Mouse (Mus musculus): Measurements from ENCODE around the gene Stx18. TPM values are rescaled to one million over a fixed set of nuclear protein-coding genes. Genes with fewer than 3 reads are reported as not detected.

The Stx18 gene
- polyA plus RNA-seq, 1 experiment from 2014 or later: 71.4 TPM

GRCm38 (mm10) chr5:38062709-38063108, 24.2 kb downstream of the Stx18 start:
- WGBS: 17% methylated on average over 5 of the region's 5 CpGs
- no peaks in the 10 kb centered on the region for H3K27me3 ChIP-seq (ENCODE audit: control insufficient read depth, insufficient read depth, low read length)
- H3K27ac ChIP-seq (replicated peaks; ENCODE audit: low read depth, low read length): no peak overlapping the region
- H3K9me3 ChIP-seq (replicated peaks; ENCODE audit: control insufficient read depth, low read length): no peaks in the 10 kb centered on the region
- H3K9ac ChIP-seq (replicated peaks; ENCODE audit: low read length): no peak overlapping the region
- ATAC-seq (replicated peaks; ENCODE audit: insufficient number of reproducible peaks, low FRiP score, low TSS enrichment, low read depth) (no peak), DNase-seq (ENCODE audit: low spot score) (peak; percentile 72)
- H3K36me3 ChIP-seq (replicated peaks; ENCODE audit: control insufficient read depth, insufficient read depth, low read depth, low read length): no peaks in the 10 kb centered on the region
- H3K4me1 ChIP-seq (ENCODE audit: control insufficient read depth, insufficient read depth, low read length): no peaks in the 10 kb centered on the region
- H3K4me3 ChIP-seq (ENCODE audit: low read depth, low read length): no peak overlapping the region
- no peak overlapping the region for H3K4me2 ChIP-seq (ENCODE audit: low read depth, low read length)

GRCm38 (mm10) chr5:38063339-38063738, 24.8 kb downstream of the Stx18 start:
- no peak for ATAC-seq (replicated peaks; ENCODE audit: insufficient number of reproducible peaks, low FRiP score, low TSS enrichment, low read depth)
- Histone ChIP-seq H3K4me2 (ENCODE audit: low read depth, low read length) (no peak overlapping the region), H3K4me1 (ENCODE audit: control insufficient read depth, insufficient read depth, low read length) (no peaks in the 10 kb centered on the region), H3K4me3 (ENCODE audit: low read depth, low read length) (no peak overlapping the region), H3K27ac (replicated peaks; ENCODE audit: low read depth, low read length) (no peak overlapping the region), H3K36me3 (replicated peaks; ENCODE audit: control insufficient read depth, insufficient read depth, low read depth, low read length) (no peaks in the 10 kb centered on the region), H3K27me3 (ENCODE audit: control insufficient read depth, insufficient read depth, low read length) (no peaks in the 10 kb centered on the region), H3K9me3 (replicated peaks; ENCODE audit: control insufficient read depth, low read length) (no peaks in the 10 kb centered on the region), H3K9ac (replicated peaks; ENCODE audit: low read length) (no peak overlapping the region)
- no peak for DNase-seq (ENCODE audit: low spot score)
- 68% methylated on average over 5 of the region's 5 CpGs for WGBS

- ATAC-seq (replicated peaks; ENCODE audit: insufficient number of reproducible peaks, low FRiP score, low TSS enrichment, low read depth): no peak
- no peak overlapping the region for H3K4me2 ChIP-seq (ENCODE audit: low read depth, low read length)
Observed at GRCm38 (mm10) chr5:38064043-38064575, 25.6 kb downstream of the Stx18 start.

GRCm38 (mm10) chr5:38064701-38065100, 26.2 kb downstream of the Stx18 start:
- H3K4me2 ChIP-seq (ENCODE audit: low read depth, low read length): no peak overlapping the region
- no peak overlapping the region for H3K4me3 ChIP-seq (ENCODE audit: low read depth, low read length)
- H3K27me3 ChIP-seq (ENCODE audit: control insufficient read depth, insufficient read depth, low read length): no peaks in the 10 kb centered on the region
- no peaks in the 10 kb centered on the region for H3K9me3 ChIP-seq (replicated peaks; ENCODE audit: control insufficient read depth, low read length)
- 9% methylated on average over 5 of the region's 5 CpGs for WGBS
- DNase-seq (ENCODE audit: low spot score) (peak; percentile 49), ATAC-seq (replicated peaks; ENCODE audit: insufficient number of reproducible peaks, low FRiP score, low TSS enrichment, low read depth) (0 out of 2 replicates have a peak, but pooled peaks have one; percentile 49)
- H3K27ac ChIP-seq (replicated peaks; ENCODE audit: low read depth, low read length): peak overlapping the region; percentile 22; the same call in 1 of the 2 replicates
- H3K36me3 ChIP-seq (replicated peaks; ENCODE audit: control insufficient read depth, insufficient read depth, low read depth, low read length): no peaks in the 10 kb centered on the region
- no peak overlapping the region for H3K9ac ChIP-seq (replicated peaks; ENCODE audit: low read length)
- H3K4me1 ChIP-seq (ENCODE audit: control insufficient read depth, insufficient read depth, low read length): no peaks in the 10 kb centered on the region

More at GRCm38 (mm10) chr5:38064043-38064575, 25.6 kb downstream of the Stx18 start:
- Histone ChIP-seq H3K27me3 (ENCODE audit: control insufficient read depth, insufficient read depth, low read length) (no peaks in the 10 kb centered on the region), H3K27ac (replicated peaks; ENCODE audit: low read depth, low read length) (peak overlapping the region; percentile 22; the same call in 1 of the 2 replicates), H3K4me3 (ENCODE audit: low read depth, low read length) (no peak overlapping the region), H3K36me3 (replicated peaks; ENCODE audit: control insufficient read depth, insufficient read depth, low read depth, low read length) (no peaks in the 10 kb centered on the region), H3K9ac (replicated peaks; ENCODE audit: low read length) (no peak overlapping the region), H3K9me3 (replicated peaks; ENCODE audit: control insufficient read depth, low read length) (no peaks in the 10 kb centered on the region), H3K4me1 (ENCODE audit: control insufficient read depth, insufficient read depth, low read length) (no peaks in the 10 kb centered on the region)
- no peak for DNase-seq (ENCODE audit: low spot score)
- WGBS: 80% methylated on average over 4 of the region's 4 CpGs

GRCm38 (mm10) chr5:38065454-38065853, 26.9 kb downstream of the Stx18 start:
- peak; percentile 84 for DNase-seq (ENCODE audit: low spot score)
- H3K36me3 ChIP-seq (replicated peaks; ENCODE audit: control insufficient read depth, insufficient read depth, low read depth, low read length): no peaks in the 10 kb centered on the region
- WGBS: 25% methylated on average over 2 of the region's 2 CpGs
- H3K9ac ChIP-seq (replicated peaks; ENCODE audit: low read length): no peak overlapping the region
- ATAC-seq (replicated peaks; ENCODE audit: insufficient number of reproducible peaks, low FRiP score, low TSS enrichment, low read depth): 0 out of 2 replicates have a peak, but pooled peaks have one; percentile 64
- no peak overlapping the region for H3K4me3 ChIP-seq (ENCODE audit: low read depth, low read length)
- H3K4me1 ChIP-seq (ENCODE audit: control insufficient read depth, insufficient read depth, low read length): no peaks in the 10 kb centered on the region
- H3K9me3 ChIP-seq (replicated peaks; ENCODE audit: control insufficient read depth, low read length): no peaks in the 10 kb centered on the region
- H3K4me2 ChIP-seq (ENCODE audit: low read depth, low read length): no peak overlapping the region
- H3K27me3 ChIP-seq (ENCODE audit: control insufficient read depth, insufficient read depth, low read length): no peaks in the 10 kb centered on the region
- H3K27ac ChIP-seq (replicated peaks; ENCODE audit: low read depth, low read length): 0 out of 2 replicates have a peak overlapping the region, but pooled peaks have one; percentile 22

GRCm38 (mm10) chr5:38066606-38067005, 28.1 kb downstream of the Stx18 start:
- Histone ChIP-seq H3K36me3 (replicated peaks; ENCODE audit: control insufficient read depth, insufficient read depth, low read depth, low read length) (no peaks in the 10 kb centered on the region), H3K4me2 (ENCODE audit: low read depth, low read length) (no peak overlapping the region), H3K9me3 (replicated peaks; ENCODE audit: control insufficient read depth, low read length) (no peaks in the 10 kb centered on the region), H3K9ac (replicated peaks; ENCODE audit: low read length) (no peak overlapping the region), H3K4me1 (ENCODE audit: control insufficient read depth, insufficient read depth, low read length) (no peaks in the 10 kb centered on the region), H3K27me3 (ENCODE audit: control insufficient read depth, insufficient read depth, low read length) (no peaks in the 10 kb centered on the region), H3K4me3 (ENCODE audit: low read depth, low read length) (no peak overlapping the region), H3K27ac (replicated peaks; ENCODE audit: low read depth, low read length) (no peak overlapping the region)
- 85% methylated on average over 1 of the region's 1 CpGs for WGBS
- ATAC-seq (replicated peaks; ENCODE audit: insufficient number of reproducible peaks, low FRiP score, low TSS enrichment, low read depth): no peak
- DNase-seq (ENCODE audit: low spot score): no peak

GRCm38 (mm10) chr5:38076326-38076725, 37.8 kb downstream of the Stx18 start:
- ATAC-seq (replicated peaks; ENCODE audit: insufficient number of reproducible peaks, low FRiP score, low TSS enrichment, low read depth): no peak
- DNase-seq (ENCODE audit: low spot score): no peak
- H3K27me3 ChIP-seq (ENCODE audit: control insufficient read depth, insufficient read depth, low read length): no peaks in the 10 kb centered on the region
- H3K4me3 ChIP-seq (ENCODE audit: low read depth, low read length): no peak overlapping the region
- no peaks in the 10 kb centered on the region; the same call in 1 of the 2 replicates for H3K4me1 ChIP-seq (ENCODE audit: control insufficient read depth, insufficient read depth, low read length)
- no peak overlapping the region for H3K9ac ChIP-seq (replicated peaks; ENCODE audit: low read length)
- no peak overlapping the region for H3K27ac ChIP-seq (replicated peaks; ENCODE audit: low read depth, low read length)
- H3K4me2 ChIP-seq (ENCODE audit: low read depth, low read length): no peak overlapping the region
- H3K9me3 ChIP-seq (replicated peaks; ENCODE audit: control insufficient read depth, low read length): no peaks in the 10 kb centered on the region
- H3K36me3 ChIP-seq (replicated peaks; ENCODE audit: control insufficient read depth, insufficient read depth, low read depth, low read length): no peaks in the 10 kb centered on the region
- 49% methylated on average over 4 of the region's 4 CpGs for WGBS

GRCm38 (mm10) chr5:38078575-38078974, 40.0 kb downstream of the Stx18 start:
- no peak overlapping the region for H3K4me2 ChIP-seq (ENCODE audit: low read depth, low read length)
- ATAC-seq (replicated peaks; ENCODE audit: insufficient number of reproducible peaks, low FRiP score, low TSS enrichment, low read depth): no peak
- no peak overlapping the region for H3K9ac ChIP-seq (replicated peaks; ENCODE audit: low read length)
- no peaks in the 10 kb centered on the region for H3K36me3 ChIP-seq (replicated peaks; ENCODE audit: control insufficient read depth, insufficient read depth, low read depth, low read length)
- WGBS: 68% methylated on average over 3 of the region's 3 CpGs
- H3K27me3 ChIP-seq (ENCODE audit: control insufficient read depth, insufficient read depth, low read length): no peaks in the 10 kb centered on the region
- H3K4me3 ChIP-seq (ENCODE audit: low read depth, low read length): no peak overlapping the region
- no peaks in the 10 kb centered on the region for H3K9me3 ChIP-seq (replicated peaks; ENCODE audit: control insufficient read depth, low read length)
- H3K4me1 ChIP-seq (ENCODE audit: control insufficient read depth, insufficient read depth, low read length): no peaks in the 10 kb centered on the region; the same call in 1 of the 2 replicates
- no peak for DNase-seq (ENCODE audit: low spot score)
- no peak overlapping the region for H3K27ac ChIP-seq (replicated peaks; ENCODE audit: low read depth, low read length)

Measured in embryonic facial prominence, embryonic 11.5 days (tissue).